Mouse (Mus musculus) adrenal gland, postnatal 4 days (tissue): ENCODE measurements at regions not wholly inside any gene's neighbourhood (a gene's known extent, or its start where the extent isn't known, plus 50 kb on each side); places are given as distances from the start of the nearest gene placed in this dataset.

Source experiments
- DNase-seq, 2 experiments: peaks; one replicate each; pipeline ENCODE4 v3.0.0; 2021 to 2022; ENCODE audit warnings: low spot score in 2 of 2, mixed read lengths in 2 of 2

DNA sequence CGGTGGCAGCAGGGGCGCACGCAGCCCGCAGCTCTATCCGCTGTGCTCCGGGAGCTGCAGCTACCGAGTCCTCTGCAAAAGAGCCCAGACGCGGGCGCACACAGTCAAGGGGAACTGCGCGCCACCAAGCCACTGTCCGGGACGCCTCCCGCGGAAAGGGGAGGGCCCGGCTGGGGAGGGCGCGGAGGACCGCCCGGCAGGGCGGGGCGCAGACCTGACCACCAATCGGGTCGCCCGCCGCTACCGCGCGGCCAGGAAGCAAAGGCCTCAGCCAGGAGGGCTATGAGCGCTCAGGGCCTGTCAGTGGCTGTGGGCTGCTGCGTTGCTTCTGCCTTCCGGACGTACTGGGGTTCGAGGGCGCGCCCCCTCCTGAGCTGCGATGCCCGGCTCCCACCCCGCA, 1034.5 kb downstream of the Gm10330 start:
- peak; percentile 2 for DNase-seq

DNA sequence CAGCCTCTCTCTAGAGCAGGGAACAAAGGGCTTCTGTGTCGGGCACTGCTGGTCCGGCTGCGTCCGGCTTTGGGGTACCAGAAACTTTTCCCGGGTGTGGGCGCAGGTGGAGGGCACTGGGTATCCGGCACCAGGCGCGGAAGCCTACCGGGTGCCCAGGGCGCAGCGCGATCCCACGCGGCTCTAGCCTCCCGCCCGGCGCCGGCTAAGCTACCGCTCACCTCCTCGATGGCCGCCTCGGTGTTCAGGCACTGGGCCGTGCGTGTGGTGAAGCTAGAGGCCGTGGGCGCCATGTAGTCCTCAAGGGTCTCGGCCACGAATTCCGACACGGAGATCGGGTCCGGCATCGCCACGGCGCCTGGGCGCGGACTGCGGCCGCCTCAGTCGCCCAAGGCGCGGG, 1035.0 kb downstream of the Gm10330 start:
- DNase-seq: peak; percentile 2 to 7
